Mouse (Mus musculus) Muller cell, postnatal 12 days (primary cell): ENCODE measurements around the gene Ccdc177.
"Not testable (repeated sequence)": the region's sequence is repeated elsewhere in the genome, so short reads cannot be mapped to it uniquely, and the experiment has no call there.

ENCODE experiments used
- DNase-seq: peaks from one replicate; pipeline ENCODE4 v3.0.0-alpha.2; 2015; ENCODE audit errors: inconsistent ontology term

Gene Ccdc177

DNA sequence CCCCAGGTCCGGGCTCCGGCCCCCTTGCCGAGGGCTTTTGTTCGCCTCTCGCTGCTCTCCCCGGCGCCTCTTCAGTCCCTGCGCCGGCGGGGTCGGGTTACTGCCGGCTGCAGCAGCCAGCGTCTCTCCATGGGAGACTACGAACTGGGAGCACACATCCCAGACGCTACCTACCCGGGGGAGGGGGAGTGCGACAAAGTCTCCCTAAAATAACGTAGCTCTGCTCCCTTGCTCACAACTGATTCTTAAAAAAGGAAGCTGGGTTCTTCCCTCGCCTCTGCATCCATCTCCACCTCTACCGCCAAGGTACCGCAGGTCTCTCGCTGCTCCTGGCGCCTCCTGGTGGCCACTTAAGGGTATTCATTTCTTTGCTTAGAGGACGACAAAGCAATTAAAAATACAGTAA lies at the start of gene Ccdc177:
Gene Ccdc177 (minus strand): TSS at position 292 of the 406 bp plus-strand sequence.
- peak; percentile 79 for DNase-seq

DNA sequence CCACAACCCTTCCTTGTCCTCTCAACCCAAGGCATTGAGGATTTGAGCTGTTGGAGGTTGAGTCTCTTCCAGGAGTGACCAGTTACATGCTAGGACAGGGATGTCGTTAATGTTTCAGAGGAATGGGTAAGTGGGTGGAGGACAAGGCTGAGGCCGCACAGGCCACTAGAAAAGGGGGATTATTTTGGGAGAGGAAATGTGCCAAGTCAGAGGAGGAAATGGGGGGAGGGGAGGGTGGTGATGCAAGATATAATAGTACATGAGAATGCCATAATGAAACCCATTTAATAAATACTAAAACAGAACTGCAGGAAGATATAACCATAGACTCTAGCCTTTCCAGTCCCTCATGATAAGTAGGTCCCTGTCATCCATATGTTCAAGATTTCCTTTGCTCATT lies 49.5 kb upstream of the Ccdc177 start:
- no peak for DNase-seq

DNA sequence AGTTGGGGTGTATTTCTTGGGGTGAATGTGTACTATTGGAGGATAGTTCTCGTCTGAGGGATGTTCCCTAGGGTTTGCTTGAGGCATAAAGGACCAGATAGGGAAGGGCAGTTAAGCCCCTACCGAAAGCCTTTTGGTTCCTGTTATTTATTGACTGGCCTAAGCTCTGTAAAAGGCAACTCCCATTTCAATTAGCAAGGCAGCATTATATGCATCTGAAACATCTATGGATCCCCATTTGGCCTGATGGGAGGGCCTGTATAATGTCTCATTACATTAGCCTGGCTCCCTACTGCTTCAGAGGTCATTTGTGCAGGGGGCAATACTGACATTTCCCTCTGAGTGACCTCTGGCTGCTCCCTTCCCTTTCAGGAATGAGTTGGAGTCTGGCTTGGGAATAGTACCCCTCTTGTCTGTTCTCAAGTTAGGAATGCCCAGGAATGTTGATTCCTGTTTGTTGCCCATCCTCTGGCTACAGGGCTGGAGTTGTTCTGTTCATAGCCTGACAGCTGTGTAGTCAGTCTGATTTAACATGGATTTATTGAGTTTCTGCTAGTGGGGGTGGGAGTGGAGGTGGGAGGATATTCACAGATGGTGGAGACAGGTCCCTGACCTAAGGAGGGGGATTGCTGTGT lies 47.1 kb upstream of the Ccdc177 start:
- peak; percentile 55 for DNase-seq

DNA sequence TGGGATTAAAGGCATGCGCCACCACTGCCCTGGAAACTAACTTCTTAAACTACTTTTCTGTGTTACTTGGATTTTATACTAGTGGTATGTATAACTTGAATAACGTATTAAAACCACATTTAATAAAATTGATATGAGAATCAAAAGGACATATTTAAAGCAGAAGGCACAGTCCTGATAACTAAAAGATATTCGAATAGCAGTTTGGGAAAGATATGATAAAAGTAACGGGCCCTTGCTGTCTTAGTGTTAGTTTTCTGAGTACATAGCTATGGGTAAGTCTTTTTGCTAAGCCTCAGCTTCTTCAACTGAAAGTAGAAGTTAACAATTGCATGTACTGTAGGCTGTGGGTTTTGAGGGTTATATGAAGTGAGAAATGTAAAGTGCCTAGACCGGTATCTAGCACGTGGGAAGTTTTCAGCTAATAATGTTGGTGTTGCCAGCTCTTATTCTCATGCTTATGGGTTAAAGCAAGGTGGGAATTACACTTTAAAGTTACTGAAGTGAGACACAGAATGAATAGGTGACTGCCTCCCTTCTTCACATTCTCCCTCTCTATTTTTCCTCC lies 44.5 kb upstream of the Ccdc177 start:
- no peak for DNase-seq

DNA sequence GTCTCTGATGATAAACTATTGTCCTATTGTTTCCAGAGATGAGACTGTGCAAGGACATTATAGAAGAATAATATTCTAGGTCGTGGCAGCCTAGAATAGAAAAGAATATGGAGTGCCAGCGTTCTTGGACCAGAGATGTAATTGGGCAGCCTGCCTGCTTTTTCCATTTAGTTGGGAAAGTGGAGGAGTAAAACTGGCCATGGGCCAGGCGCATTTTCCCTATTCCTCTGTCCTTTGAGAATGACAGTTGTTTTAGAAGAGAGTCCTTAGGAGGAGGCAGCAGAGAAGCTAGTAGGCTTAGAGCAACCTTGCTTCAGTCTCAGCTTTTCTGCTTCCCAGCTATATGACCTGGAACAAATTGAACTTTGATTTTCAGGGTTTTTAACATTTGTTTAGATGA lies 43.4 kb upstream of the Ccdc177 start:
- DNase-seq, result peak; percentile 72

DNA sequence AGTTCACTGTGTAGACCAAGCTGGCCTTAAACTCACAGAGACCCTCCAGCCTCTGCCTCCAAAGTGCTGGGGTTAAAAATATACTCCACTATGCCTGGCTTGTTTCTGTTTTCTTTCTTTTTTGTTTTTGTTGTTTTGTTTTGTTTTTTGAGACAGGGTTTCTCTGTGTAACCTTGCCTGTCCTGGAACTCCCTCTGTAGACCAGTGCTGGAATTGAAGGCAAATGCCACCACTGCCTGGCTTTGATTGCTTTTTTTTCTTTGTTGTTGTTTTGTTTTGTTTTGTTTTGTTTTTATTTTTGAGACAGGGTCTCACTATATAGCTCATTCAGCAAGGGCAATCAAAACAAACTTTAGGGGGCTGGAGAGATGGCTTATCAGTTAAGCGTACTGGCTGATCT lies 41.0 kb upstream of the Ccdc177 start:
- DNase-seq, result no peak

DNA sequence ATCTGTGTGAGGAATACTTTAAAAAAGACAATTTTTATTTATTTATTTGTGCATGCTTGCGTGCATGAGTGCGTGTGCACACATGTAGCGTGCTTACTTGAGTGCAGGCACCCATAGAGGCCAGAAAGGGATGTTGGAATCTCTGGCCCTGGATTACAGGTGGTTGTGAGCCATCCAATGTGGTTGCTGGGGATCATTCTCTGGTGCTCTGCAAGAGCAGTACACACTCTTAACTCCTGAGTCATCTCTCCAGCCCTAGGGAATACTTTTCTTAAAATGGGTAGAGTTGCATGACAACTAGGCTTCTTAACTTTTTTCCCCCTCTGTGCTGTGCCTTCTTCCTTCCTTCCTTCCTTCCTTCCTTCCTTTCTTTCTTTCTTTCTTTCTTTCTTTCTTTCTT lies 39.7 kb upstream of the Ccdc177 start:
- no peak for DNase-seq

- DNase-seq, result no peak
These were observed 37.8 kb upstream of the Ccdc177 start for GRCm38 (mm10) chr12:80798271-80798670.

- DNase-seq, result no peak
These were observed 34.7 kb upstream of the Ccdc177 start for GRCm38 (mm10) chr12:80794935-80795785.

DNA sequence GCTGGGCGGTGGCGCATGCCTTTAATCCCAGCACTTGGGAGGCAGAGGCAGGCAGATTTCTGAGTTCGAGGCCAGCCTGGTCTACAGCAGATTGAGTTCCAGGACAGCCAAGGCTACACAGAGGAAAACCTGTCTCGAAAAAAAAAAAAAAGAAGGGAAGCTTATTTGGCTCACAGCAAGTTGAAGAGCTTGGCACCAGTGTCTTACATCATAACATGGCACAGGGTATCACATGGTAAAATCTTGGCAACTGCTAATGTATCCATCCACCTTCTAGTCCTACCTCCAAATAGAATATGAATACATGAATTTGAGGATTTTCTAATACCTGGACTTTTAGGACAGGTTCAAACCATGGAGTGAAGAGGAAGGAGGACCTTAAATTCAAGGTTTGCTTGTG lies 34.0 kb upstream of the Ccdc177 start:
- DNase-seq, result no peak

DNA sequence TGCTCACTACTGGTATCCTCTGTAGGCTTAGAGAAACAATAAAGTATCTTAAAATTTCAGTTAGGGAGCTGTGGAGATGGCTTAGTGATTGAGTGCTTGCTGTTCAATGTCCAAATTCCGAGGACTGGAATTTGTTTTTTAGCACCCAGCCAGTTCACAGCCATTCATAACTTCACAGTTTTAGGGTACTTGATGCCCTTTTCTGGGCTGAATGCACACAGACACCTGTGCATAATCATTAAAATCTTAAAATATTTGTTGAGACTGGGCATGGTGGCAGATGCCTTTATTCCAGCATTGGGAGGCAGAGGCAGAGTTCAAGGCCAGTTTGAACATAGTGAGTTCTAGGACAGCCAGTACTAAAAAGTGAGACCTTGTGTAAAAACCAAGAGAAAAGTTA lies 33.0 kb upstream of the Ccdc177 start:
- no peak for DNase-seq

- DNase-seq, result no peak
These were observed 32.4 kb upstream of the Ccdc177 start for GRCm38 (mm10) chr12:80792867-80793266.

DNA sequence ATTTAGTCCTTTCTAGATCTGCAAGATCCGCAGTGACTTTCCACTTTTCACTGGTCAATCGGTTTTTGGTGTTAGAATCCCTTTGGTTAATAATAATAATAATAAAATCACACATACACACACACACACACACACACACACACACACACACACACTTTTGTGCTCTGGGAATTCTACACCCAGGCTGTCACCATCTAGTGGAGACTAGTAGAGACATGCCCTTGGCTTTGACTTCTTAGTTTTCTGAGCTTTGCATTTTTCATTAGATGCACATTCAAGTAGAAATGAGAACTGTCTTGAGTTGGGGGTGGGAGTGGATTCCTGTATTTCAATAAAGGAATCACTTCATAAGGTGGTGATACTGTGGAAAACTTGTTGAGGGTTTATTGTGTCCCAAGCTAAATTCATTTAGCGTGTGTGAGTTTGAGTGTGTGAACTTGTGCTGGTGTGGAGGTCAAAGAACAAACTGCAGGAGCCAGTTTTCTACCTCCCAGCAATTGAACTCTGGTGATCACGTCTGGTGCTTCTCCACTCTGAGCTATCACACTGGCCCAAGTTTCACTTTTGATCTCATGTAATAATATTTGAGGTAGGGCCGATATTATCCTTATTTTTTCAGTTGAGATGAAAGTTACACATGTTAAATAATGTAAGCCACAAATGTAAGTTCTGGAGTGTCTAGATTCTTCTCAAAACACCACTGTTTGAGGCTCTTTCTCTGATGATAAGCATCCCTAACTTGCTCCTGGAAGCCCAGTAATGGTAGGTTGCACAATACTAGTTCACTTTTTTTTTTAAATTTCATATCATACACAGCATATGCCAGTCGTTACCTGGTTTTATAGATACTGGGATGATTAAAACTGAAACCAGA lies 31.3 kb upstream of the Ccdc177 start:
- DNase-seq, result no peak

GRCm38 (mm10) chr12:80790700-80791570 lies 30.4 kb upstream of the Ccdc177 start:
- peak; percentile 61 for DNase-seq

GRCm38 (mm10) chr12:80789849-80790694 lies 29.6 kb upstream of the Ccdc177 start, which contains the start of gene Susd6:
Gene Susd6 (plus strand): TSS chr12:80790510.
- peak; percentile 99 for DNase-seq

- not testable (repeated sequence) for DNase-seq
These were observed 28.8 kb upstream of the Ccdc177 start for GRCm38 (mm10) chr12:80789276-80789675.

DNA sequence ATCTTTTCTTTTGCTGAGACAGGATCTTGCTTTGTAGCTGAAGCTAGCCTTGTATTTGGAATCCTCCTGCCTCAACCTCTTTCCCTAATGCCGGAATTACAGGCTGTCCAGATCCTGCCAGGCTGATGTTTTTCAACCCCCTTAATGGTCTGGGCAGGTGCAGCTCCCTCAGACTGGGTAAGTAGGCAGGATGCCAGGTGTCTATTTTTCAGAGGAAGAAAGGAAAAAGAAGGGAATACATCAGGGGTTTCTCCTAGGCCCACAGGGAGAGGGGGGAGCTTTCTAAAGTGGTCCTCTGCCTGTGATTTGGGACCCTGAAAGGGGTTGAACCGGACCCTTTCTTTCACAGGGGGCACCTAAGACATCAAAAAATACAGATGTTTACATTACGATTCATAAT lies 27.7 kb upstream of the Ccdc177 start:
- no peak for DNase-seq

DNA sequence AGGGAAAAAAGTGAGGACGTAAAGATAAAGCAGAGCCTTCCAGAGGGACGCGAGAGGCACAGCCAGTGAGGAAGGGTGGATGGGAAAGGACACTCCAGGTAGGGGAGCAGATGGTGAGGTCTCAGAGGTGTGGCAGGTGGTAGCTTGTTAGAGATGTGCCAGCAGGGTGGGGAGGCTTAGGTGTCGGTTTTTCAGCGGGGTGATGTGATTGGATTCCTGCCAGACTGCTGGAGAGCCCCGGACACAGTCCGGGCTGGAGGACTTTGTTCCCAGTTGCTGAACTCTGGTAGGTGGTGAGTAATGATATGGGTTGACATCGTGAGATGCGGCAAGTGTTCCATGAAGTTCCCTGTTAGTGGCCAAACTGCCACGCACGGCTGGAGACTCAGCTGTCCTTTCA lies 27.1 kb upstream of the Ccdc177 start:
- no peak for DNase-seq

- no peak for DNase-seq
These were observed 26.1 kb upstream of the Ccdc177 start for GRCm38 (mm10) chr12:80786591-80786990.

DNA sequence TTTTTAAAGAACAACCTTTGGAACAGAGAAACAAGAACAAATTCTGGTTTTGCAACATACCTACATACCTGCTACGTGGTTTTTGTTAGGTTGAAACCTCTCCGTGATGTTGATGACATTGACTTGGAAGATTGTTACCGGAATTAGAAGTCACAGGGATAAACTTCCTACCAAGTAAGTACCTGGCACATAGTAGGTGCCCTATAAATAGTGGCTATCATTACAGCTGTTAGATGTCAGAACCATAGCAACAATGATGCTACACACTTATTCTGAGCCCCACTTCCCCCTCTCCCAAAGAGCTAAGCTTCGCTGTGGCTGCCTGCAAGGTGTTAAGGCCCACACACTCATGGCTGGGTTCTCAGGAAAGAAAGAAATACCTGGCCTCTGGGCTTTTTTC lies 25.1 kb upstream of the Ccdc177 start:
- no peak for DNase-seq
